Mouse (Mus musculus) lung, adult 2 months (tissue): Measurements from ENCODE around the gene Il17d. TPM values are rescaled to one million over a fixed set of nuclear protein-coding genes. Genes with fewer than 3 reads are reported as not detected.

Source experiments
- DNase-seq: peaks from one replicate; pipeline ENCODE4 v3.0.0; 2022
- H3K4me1 ChIP-seq: fragments of 200-500 bp; 2 replicates; pipeline ENCODE4 v1.6.1; 2011; ENCODE audit warnings: low read length; ENCODE audit not compliant: control insufficient read depth, insufficient read depth
- H3K4me3 ChIP-seq: fragments of 200-500 bp; replicated peaks from 2 replicates; pipeline ENCODE3; 2011; ENCODE audit warnings: low read depth, mild to moderate bottlenecking, control low read depth, low read length; ENCODE audit errors: extremely low read depth
- CTCF ChIP-seq: fragments of 200-500 bp; IDR thresholded peaks from 2 replicates; pipeline ENCODE4 v1.5.1; 2011; ENCODE audit warnings: mild to moderate bottlenecking, low read length, control low read depth; ENCODE audit not compliant: insufficient read depth
- POLR2A ChIP-seq: fragments of 200-500 bp; IDR thresholded peaks from 2 replicates; pipeline ENCODE4 v1.6.1; 2011; ENCODE audit warnings: low read depth, mild to moderate bottlenecking, control low read depth, low read length, borderline replicate concordance; ENCODE audit errors: extremely low read depth
- WGBS: fragments of 180-500 bp; shearing (Covaris S2); methylation state at CpG from one replicate; pipeline ENCODE4 v1.1.7; 2018; 5-methylcytosine and 5-hydroxymethylcytosine counted together
- polyA plus RNA-seq: library from polyadenylated mRNA; depleted of rRNA; stranded (reverse); fragments of >200 nt; gene quantifications from 2 replicates; pipeline ENCODE4 v1.2.3, GENCODE M21; 2012

The Il17d gene
- polyA plus RNA-seq, 1 experiment = 16.5 TPM

GRCm38 (mm10) chr14:57546557-57547021 lies 22.0 kb downstream of the Il17d start:
- TF ChIP-seq CTCF = no peak
- no peak for TF ChIP-seq POLR2A
- no peak for DNase-seq
- no peaks in the 10 kb centered on the region for H3K4me1 ChIP-seq
- no peak overlapping the region for H3K4me3 ChIP-seq
- WGBS = 24% methylated on average over 13 of the region's 13 CpGs

GRCm38 (mm10) chr14:57547062-57547461 lies 22.5 kb downstream of the Il17d start:
- Histone ChIP-seq H3K4me3 (no peak overlapping the region), H3K4me1 (no peaks in the 10 kb centered on the region)
- TF ChIP-seq CTCF (no peak), POLR2A (no peak)
- 45% methylated on average over 5 of the region's 5 CpGs for WGBS
- DNase-seq = no peak

- no peak for DNase-seq
- Histone ChIP-seq H3K4me1 (no peaks in the 10 kb centered on the region), H3K4me3 (no peak overlapping the region)
- TF ChIP-seq CTCF = no peak
- TF ChIP-seq POLR2A = no peak
Observed at GRCm38 (mm10) chr14:57552945-57553344, 28.4 kb downstream of the Il17d start.

GRCm38 (mm10) chr14:57554434-57554833 lies 29.9 kb downstream of the Il17d start:
- 89% methylated on average over 5 of the region's 5 CpGs for WGBS

GRCm38 (mm10) chr14:57555471-57556070 lies 31.0 kb downstream of the Il17d start:
- no peak for TF ChIP-seq POLR2A
- no peak for TF ChIP-seq CTCF
- DNase-seq = no peak
- H3K4me3 ChIP-seq = no peak overlapping the region
- no peaks in the 10 kb centered on the region for H3K4me1 ChIP-seq
- WGBS = 84% methylated on average over 7 of the region's 7 CpGs

More at GRCm38 (mm10) chr14:57554434-57554833, 29.9 kb downstream of the Il17d start:
- Histone ChIP-seq H3K4me3 (no peak overlapping the region), H3K4me1 (no peaks in the 10 kb centered on the region)
- TF ChIP-seq CTCF (no peak), POLR2A (no peak)
- DNase-seq = no peak

GRCm38 (mm10) chr14:57556922-57557321 lies 32.3 kb downstream of the Il17d start:
- WGBS = 66% methylated on average over 1 of the region's 1 CpGs
- DNase-seq = no peak
- Histone ChIP-seq H3K4me3 (no peak overlapping the region), H3K4me1 (no peaks in the 10 kb centered on the region)
- TF ChIP-seq POLR2A (no peak), CTCF (no peak)

- TF ChIP-seq CTCF (no peak), POLR2A (no peak)
- 85% methylated on average over 6 of the region's 6 CpGs for WGBS
- Histone ChIP-seq H3K4me3 (no peak overlapping the region), H3K4me1 (peaks cover 2% of the 10 kb centered on the region)
- no peak for DNase-seq
Observed at GRCm38 (mm10) chr14:57565626-57566025, 41.0 kb downstream of the Il17d start.

- no peak for TF ChIP-seq CTCF
- TF ChIP-seq POLR2A = peak; percentile 97; the same call in 1 of the 2 replicates
- Histone ChIP-seq H3K4me1 (peaks cover 4% of the 10 kb centered on the region), H3K4me3 (peak within 1 kb of the TSS; percentile 90)
- 2% methylated on average over 35 of the region's 35 CpGs for WGBS
- DNase-seq = peak; percentile 96
Observed at GRCm38 (mm10) chr14:57571155-57572133, 46.9 kb downstream of the Il17d start, which contains the start of gene Eef1akmt1. TSS of gene Eef1akmt1 (minus strand) at chr14:57571612.

- Histone ChIP-seq H3K4me1 (peaks cover 4% of the 10 kb centered on the region), H3K4me3 (no peak overlapping the region)
- WGBS = 64% methylated on average over 6 of the region's 6 CpGs
- no peak for DNase-seq
- no peak for TF ChIP-seq CTCF
- TF ChIP-seq POLR2A = no peak
Observed at GRCm38 (mm10) chr14:57574792-57575587, 50.4 kb downstream of the Il17d start.
